Mouse (Mus musculus) 3134 (cell line): ENCODE results near the gene Scpep1.

Experiments
- DNase-seq: peaks from one replicate; pipeline ENCODE4 v3.0.0-alpha.2; 2011; ENCODE audit warnings: low spot score; ENCODE audit not compliant: insufficient read length; ENCODE audit errors: extremely low read depth

Scpep1 gene

GRCm38 (mm10) chr11:88973776-88974701 is 18.8 kb upstream of the Scpep1 start:
- DNase-seq: peak; percentile 98

GRCm38 (mm10) chr11:88970202-88970732 is 15.0 kb upstream of the Scpep1 start, which contains the start of gene Coil:
Gene Coil, plus strand, starts transcription at chr11:88970252.
- no peak for DNase-seq

- no peak for DNase-seq
Measured at GRCm38 (mm10) chr11:88966881-88967361, 11.7 kb upstream of the Scpep1 start, which contains the start of gene Elobl. Gene Elobl, minus strand, starts transcription at chr11:88966931.

GRCm38 (mm10) chr11:88958851-88959250 is 3.6 kb upstream of the Scpep1 start:
- DNase-seq: no peak

GRCm38 (mm10) chr11:88954803-88955202 is 462 bp downstream of the Scpep1 start:
- DNase-seq: peak; percentile 54

GRCm38 (mm10) chr11:88953582-88953981 is 1.7 kb downstream of the Scpep1 start:
- DNase-seq: no peak

GRCm38 (mm10) chr11:88952117-88952516 is 3.1 kb downstream of the Scpep1 start:
- DNase-seq: no peak

- DNase-seq: no peak
Measured at GRCm38 (mm10) chr11:88951576-88951975, 3.7 kb downstream of the Scpep1 start.

- DNase-seq: no peak
Measured at GRCm38 (mm10) chr11:88950640-88951250, 4.5 kb downstream of the Scpep1 start.

- no peak for DNase-seq
Measured at GRCm38 (mm10) chr11:88949802-88950639, 5.2 kb downstream of the Scpep1 start.

- DNase-seq: no peak
Measured at GRCm38 (mm10) chr11:88948896-88949295, 6.4 kb downstream of the Scpep1 start.

- no peak for DNase-seq
Measured at GRCm38 (mm10) chr11:88945971-88946585, 9.2 kb downstream of the Scpep1 start.

GRCm38 (mm10) chr11:88941489-88941888 is 13.8 kb downstream of the Scpep1 start:
- no peak for DNase-seq

GRCm38 (mm10) chr11:88939634-88940033 is 15.6 kb downstream of the Scpep1 start:
- DNase-seq: no peak

- no peak for DNase-seq
Measured at GRCm38 (mm10) chr11:88938770-88939169, 16.5 kb downstream of the Scpep1 start.

- peak; percentile 54 for DNase-seq
Measured at GRCm38 (mm10) chr11:88937886-88938285, 17.4 kb downstream of the Scpep1 start.

- no peak for DNase-seq
Measured at GRCm38 (mm10) chr11:88934089-88935000, 20.9 kb downstream of the Scpep1 start.

- DNase-seq: no peak
Measured at GRCm38 (mm10) chr11:88933030-88933429, 22.2 kb downstream of the Scpep1 start.
